Mouse (Mus musculus): ENCODE measurements around the gene Hoxa3.

The Hoxa3 gene

DNA sequence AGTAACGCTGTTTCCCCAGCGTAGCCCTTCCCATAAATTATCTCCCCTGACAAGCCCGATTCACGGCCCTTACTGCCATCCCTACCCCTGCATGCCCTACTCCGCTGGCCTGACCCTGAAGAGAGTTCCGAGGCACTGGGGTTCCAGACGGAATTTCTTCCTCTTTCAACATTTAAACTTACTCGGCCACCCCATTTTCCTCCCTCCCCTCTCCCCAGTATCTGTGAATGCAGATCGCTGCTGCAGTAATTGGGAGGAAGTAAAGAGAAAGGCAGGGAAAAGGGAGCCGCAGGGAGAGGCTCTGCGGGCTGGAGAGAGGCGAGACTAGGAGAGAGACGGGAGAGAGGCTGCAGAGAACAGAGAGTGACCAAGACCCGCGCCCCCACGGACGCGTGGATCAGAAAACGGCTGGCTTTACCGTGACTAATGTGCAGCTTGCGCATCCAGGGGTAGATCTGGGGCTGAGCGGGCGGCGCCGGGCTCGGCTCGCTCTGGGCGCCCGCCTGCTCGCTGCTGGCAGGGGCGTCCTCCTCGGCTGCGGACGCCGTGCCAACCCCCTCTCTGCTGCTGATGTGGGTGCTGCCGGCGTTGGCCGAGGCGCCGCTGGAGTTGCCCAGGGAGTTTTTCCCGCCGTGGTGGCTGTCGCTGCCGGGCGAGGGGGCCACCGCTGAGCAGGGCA is 9.6 kb downstream of the Hoxa3 start:
- peak; percentile 35 for DNase-seq

GRCm38 (mm10) chr6:52203121-52203370 is 10.1 kb downstream of the Hoxa3 start:
- peak; percentile 51 for DNase-seq

- DNase-seq, result peak; percentile 20
Measured at GRCm38 (mm10) chr6:52202362-52203120, 10.6 kb downstream of the Hoxa3 start.

- DNase-seq, result no peak
Measured at GRCm38 (mm10) chr6:52201269-52201668, 11.9 kb downstream of the Hoxa3 start.

GRCm38 (mm10) chr6:52200751-52201250 is 12.3 kb downstream of the Hoxa3 start:
- DNase-seq, result no peak

GRCm38 (mm10) chr6:52200073-52200750 is 12.9 kb downstream of the Hoxa3 start:
- DNase-seq, result peak; percentile 24

- peak; percentile 67 for DNase-seq
Measured at GRCm38 (mm10) chr6:52197271-52197670, 15.9 kb downstream of the Hoxa3 start.

GRCm38 (mm10) chr6:52196811-52197210 is 16.3 kb downstream of the Hoxa3 start:
- DNase-seq, result no peak

GRCm38 (mm10) chr6:52194690-52195089 is 18.4 kb downstream of the Hoxa3 start:
- DNase-seq, result peak; percentile 52

- peak; percentile 80 for DNase-seq
Measured at GRCm38 (mm10) chr6:52191860-52192550, 21.1 kb downstream of the Hoxa3 start.

DNA sequence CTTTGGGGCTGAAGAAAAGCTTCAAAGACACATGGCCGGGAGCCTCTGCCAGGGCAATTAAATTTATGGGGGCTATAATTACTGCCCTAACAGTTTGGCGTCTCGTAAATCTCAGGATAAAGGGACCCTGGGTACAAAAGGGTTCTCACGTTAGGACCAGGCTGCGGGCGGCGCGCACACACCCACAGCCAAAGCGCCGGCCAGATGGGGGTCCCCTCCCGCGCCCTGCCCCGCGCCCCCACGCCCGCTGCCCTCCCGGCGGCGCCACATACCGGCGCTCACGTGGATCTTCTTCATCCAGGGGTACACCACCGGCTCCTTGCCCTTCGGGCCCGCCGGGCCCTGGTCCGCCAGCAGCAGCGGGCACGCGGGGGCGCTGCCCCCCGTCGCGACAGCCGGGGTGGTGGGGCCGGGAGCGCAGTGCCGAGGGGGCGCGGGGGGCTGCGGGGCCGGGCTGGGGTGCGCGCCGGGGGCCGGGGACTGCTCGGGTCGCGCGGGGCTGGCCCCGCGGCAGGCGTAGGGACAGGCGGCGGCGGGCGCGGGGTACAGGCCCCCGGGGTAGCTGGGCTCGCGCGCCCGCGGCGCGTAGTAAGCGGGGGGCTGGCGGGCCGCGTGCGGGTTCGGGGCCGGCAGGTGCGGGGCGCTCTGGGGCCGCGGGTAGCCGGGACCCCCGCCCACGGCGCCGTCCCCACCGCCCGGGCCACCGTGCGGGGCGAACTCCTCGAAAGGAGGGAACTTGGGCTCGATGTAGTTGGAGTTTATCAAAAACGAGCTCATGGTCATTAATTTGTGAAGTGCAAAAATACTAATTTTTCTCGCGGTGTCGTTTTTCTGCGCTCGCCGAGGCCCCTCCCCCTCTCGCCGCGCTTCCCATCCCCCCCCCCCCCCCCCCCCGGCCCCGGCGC is 22.0 kb downstream of the Hoxa3 start, which contains the start of gene Hoxa4:
Hoxa4 (minus strand) TSS at position 848 of the 905 bp plus-strand sequence.
- DNase-seq, result peak; percentile 35

DNA sequence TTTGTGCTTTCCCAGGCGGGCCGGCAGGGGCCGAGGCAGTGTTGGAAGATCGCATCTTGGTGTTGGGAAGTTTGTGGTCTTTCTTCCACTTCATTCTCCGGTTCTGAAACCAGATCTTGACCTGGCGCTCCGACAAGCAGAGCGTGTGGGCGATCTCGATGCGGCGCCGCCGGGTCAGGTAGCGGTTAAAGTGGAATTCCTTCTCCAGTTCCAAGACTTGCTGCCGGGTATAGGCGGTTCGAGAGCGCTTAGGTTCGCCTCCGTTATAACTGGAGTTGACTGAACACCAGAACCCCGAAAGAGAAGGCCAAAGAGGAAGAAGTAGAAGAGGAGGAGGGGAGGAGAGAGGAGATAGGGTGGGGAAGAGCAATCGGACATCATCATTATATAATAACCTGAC is 22.7 kb downstream of the Hoxa3 start:
- DNase-seq, result peak; percentile 35

DNA sequence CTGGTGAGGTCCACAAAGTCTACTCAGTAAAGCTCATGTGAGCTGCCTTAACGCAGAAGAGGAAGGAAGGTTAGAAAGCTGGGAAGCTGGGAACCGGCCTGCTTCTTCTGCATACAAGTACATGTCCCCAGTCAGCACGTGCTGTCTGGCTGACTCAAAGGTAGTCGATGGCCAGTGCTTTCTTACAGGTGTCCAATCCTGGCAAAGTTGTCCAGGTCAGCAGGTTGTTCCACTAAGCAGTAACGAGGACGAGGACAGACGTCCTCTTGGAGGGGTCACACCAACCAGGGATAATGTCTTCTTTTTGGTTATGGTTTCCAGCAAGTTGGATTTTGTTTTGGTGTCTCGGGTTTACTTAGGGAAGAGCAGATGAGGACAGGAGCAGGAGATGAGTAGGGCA is 23.2 kb downstream of the Hoxa3 start:
- DNase-seq, result peak; percentile 48

- peak; percentile 57 for DNase-seq
Measured at GRCm38 (mm10) chr6:52189172-52189591, 24.0 kb downstream of the Hoxa3 start.

DNA sequence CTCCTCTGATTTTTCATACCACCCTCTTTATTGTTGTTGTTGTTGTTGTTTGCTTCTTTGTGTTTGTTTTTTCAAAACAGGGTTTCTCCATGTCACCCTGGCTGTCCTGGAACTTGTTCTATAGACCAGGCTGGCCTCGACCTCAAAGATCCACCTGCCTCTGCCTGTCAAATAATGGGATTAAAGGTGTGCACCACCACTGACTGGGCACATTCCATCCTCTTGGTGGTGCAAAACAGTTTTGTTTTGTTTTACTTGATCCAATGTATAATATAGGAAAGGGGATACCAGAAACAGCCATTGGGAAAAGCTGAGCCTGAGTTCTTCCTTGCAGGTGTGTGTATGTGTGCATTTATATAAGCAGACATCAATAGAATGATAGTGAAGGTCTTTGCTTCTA is 26.6 kb downstream of the Hoxa3 start:
- DNase-seq, result no peak

DNA sequence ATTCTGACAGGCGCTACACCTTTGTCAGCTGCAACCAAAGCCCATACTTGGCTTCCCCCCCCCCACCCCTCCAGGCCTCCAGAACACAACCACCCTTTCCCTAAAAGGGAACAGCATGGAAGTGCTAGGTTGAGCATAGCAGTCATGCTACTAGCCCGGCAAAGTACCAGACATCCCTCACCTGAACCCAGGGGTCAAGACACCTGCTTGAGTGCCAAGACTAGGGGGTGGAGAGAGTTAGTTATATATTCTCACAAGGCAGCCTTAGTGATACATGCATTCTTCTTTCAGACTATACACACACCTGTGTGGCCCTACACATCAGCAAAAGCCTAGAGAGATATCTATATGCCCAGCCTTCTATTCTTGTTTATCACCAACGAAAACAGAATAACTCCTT is 27.3 kb downstream of the Hoxa3 start:
- peak; percentile 35 for DNase-seq

DNA sequence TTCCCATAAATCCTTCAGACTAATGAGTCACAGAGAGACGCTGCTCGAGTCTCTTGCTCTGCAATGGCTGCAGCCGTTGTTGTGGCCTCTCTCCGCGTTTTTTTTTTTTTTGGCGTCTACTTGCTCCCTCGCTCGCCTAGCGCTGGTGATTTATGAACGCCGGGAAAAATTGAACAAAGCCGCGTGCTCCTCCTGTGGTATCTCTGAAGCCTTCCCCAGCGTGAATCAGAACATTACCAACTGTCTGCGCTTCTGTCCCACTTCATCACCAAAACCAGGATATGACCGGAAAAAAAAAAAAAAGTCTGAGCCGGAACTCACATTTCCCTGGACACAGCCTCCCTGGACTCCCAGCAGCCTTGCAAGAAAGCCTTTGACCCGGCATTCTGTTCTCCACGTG is 27.9 kb downstream of the Hoxa3 start:
- DNase-seq, result no peak

- no peak for DNase-seq
Measured at GRCm38 (mm10) chr6:52184668-52185067, 28.5 kb downstream of the Hoxa3 start.

- peak; percentile 86 for DNase-seq
Measured at GRCm38 (mm10) chr6:52183311-52184080, 29.6 kb downstream of the Hoxa3 start.

DNA sequence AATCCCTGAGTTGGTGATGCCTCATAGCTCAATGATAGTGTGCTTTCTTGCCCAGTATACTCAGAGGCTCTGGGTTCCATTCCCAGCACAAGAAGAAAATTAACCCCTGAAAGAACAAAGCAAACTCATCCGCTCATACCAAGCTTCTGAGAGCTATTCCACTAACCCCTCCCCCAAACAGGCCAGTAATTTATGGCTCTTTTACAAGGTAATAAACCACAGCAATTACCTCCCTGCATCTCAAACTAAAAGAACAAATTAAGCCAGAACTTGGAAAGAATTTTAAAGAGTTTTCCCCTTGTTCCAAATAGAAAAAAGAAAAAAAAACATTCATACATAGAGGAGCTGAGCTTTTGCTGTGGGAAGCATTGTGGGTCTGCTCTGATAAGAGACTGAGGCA is 30.3 kb downstream of the Hoxa3 start:
- no peak for DNase-seq

DNA sequence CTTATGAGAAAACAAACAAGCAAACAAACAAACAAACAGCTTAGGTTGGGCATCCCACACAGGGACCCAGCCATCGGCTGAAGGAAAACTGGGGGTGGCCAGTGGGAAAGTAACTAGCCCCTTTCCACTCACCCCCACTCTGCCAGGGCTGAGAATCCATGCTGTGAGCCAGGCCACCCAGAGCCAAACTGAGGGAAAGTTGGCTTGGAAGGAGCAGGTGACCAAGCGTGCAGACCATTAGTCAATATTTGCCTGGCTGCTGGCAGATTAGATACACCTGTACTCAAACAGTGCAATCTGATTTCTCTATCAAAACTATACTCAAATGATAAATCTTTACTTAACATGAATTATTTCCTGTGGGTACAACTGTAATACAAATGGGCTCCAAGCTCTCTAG is 31.1 kb downstream of the Hoxa3 start:
- no peak for DNase-seq
